Mouse (Mus musculus) testis, adult 2 months (tissue): ENCODE measurements around the gene Cela3b.

Experiments
- CTCF ChIP-seq: fragments of 200-500 bp; IDR thresholded peaks from 2 replicates; pipeline ENCODE4 v1.5.1; 2012; ENCODE audit warnings: low read depth, mild to moderate bottlenecking, inconsistent platforms, low read length, moderate library complexity; ENCODE audit not compliant: control insufficient read depth, insufficient read depth, insufficient replicate concordance
- POLR2A ChIP-seq: fragments of 200-500 bp; IDR thresholded peaks from 2 replicates; pipeline ENCODE4 v1.6.1; 2012; ENCODE audit warnings: low read depth, mild to moderate bottlenecking, inconsistent platforms, low read length, moderate library complexity; ENCODE audit not compliant: control insufficient read depth

DNA sequence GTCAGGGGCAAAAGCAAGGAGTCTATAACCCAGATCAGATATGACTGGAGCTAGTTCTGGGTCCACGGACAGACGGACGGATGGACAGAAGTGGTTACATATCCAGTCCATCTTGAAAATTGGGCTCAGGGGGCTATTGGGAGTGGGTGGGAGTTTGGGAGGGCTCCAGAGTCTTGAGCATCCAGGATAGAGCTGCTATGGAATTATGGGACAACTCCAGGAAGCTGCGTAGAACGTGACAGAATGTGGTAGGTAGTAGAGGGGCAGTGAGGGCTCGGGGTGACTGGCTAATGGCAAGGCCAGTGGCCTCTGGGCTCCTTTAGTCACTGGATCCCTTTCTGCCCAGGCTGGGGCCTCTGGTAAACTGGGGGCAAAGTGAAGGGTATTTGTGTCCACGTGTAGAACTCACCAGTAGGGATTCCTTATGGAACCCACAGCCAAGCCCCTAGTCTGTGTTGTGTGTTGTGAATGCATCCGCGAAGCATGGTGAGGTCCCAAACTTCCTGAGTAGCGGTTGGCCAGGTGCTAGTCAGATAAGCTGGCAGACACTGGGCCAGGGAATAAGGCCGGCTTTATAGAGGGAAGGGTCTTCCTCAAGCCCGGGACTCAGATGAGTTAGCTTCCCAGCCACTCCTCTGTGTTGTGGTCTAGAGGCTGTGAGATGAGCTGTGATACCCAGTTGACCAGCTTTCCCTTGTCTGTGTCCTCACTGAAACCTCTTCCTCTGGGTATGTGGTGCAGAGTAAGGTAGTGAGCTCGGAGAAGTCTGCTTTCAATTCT lies 45.1 kb upstream of the Cela3b start:
- no peak for TF ChIP-seq POLR2A
- TF ChIP-seq CTCF = no peak
